Mouse (Mus musculus) monocyte, adult 2 months (primary cell): ENCODE results near the gene Fabp2.
A peak's percentile ranks its signal among the peaks of the same experiment; 100 is the strongest.
"Not testable (repeated sequence)": the region's sequence is repeated elsewhere in the genome, so short reads cannot be mapped to it uniquely, and the experiment has no call there.

Source experiments
- DNase-seq, 2 experiments: peaks; one replicate each; pipeline ENCODE4 v3.0.0; 2022; ENCODE audit warnings: low spot score in 2 of 2, low read depth in 1 of 2

Fabp2 gene

DNA sequence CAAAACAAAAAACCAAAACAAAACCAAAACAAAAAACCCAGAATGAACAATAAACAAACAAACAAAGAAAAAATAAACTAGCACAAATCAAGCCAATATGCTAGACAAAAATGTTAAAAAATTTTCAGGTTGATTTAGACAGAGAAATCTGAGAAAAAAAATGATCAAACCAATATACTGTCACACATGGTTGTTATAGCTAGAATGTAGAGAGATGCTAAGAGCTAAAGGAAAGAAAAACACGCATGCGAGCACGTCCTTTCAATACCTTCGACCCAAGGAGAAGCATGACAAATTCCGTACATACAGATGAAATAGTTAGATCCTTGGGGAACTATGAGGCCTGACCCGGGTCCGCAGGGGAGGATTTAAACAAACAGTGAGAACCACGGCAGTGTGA is 24.4 kb downstream of the Fabp2 start, which contains the start of gene Gm10959:
Gm10959 (minus strand) TSS at position 101 of the 400 bp plus-strand sequence.
- no peak for DNase-seq

- no peak for DNase-seq
Observed at GRCm38 (mm10) chr3:122920572-122921435, 25.9 kb downstream of the Fabp2 start.

- no peak for DNase-seq
Observed at GRCm38 (mm10) chr3:122921676-122922527, 27.0 kb downstream of the Fabp2 start.

GRCm38 (mm10) chr3:122923147-122923546 is 28.3 kb downstream of the Fabp2 start:
- DNase-seq, result no peak

GRCm38 (mm10) chr3:122924009-122924914 is 29.4 kb downstream of the Fabp2 start, which contains the start of gene 1810037I17Rik:
Gene 1810037I17Rik, plus strand, starts transcription at chr3:122924203.
- peak; percentile 38 to 57 for DNase-seq

DNA sequence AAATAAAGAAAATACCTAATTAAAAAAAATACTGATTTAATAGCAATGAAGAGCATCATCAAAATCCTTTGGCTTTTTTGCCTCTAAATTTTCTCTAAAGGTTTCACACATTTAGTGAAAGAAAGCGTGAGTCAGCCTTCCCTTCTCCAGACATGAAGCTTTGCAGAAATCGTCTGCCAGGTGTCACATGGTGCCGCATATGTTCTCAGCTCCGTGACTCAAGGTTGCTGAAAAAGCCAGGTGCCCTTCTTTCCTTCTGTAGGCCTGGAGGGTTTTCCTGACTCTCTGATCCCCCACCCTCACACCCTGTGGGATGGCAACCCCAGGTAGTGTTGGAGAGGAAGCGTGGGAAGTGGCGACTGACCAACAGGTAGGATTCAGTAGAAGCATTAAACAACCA is 34.9 kb downstream of the Fabp2 start:
- DNase-seq, result no peak

DNA sequence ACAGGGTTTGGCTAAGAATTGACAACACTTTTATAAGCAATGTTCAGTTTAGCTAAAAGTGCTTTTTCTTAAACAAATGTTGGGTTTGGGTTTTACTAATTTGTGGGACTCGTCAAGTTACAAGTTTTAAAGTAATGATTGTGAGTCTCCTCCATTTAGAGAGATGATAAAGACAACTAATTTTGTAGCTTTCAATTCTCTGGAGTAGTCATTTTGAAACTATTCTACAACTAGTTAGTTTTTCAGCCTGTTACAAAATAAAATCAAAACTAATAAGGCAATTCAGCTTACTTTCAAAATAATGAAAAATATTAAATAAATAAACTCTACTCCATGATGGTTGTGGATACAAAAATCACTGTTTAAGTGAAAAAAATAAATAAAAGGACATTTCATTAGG is 37.6 kb downstream of the Fabp2 start:
- no peak for DNase-seq

DNA sequence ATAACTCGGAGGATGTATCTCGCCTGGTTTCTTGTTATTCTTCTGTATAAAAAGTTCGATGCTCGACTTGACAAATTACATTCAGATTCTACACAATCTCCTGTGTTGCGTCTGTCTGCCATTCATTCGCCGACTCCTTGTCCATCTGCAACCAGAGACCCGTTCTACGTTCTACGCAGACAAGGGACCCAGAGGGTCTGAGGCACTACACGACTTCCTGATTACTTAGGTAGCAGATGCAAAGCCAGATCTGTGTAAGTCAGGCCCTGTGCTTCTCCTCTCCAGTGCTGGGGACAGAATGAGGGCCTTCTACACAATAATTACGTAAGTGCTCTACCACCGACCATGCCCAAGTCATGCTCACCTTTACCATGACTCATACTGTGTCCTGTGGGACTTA is 42.3 kb downstream of the Fabp2 start:
- not testable (repeated sequence) for DNase-seq

- no peak for DNase-seq
Observed at GRCm38 (mm10) chr3:122939215-122939614, 44.3 kb downstream of the Fabp2 start.

- DNase-seq, result no peak
Observed at GRCm38 (mm10) chr3:122943387-122943890, 48.6 kb downstream of the Fabp2 start.
